Mouse (Mus musculus): ENCODE measurements around the gene Gigyf2. TPM values are rescaled to one million over a fixed set of nuclear protein-coding genes. Genes with fewer than 3 reads are reported as not detected.

The Gigyf2 gene
- polyA plus RNA-seq, 1 experiment, result 22.8 TPM

DNA sequence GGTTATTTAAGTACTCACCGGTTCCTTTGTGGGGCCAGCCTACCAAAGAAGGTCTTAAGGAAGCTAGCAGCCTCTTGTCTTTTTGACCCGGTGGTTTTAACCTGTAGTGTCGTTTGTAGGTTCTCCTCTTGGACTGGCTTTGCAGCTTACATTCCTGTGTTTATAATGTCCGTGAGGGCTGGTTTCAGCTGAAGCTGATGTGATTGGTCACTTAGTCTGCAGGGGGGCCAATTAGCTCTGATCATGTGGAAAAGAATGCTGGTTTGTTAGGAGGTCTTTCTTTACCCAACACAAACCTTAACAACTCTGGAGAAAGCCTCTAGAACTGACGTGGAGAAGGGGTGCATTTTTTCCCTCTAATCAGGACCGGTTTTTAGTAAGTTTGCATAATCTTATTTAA, 67.8 kb downstream of the Gigyf2 start, which contains the start of gene Kcnj13:
TSS of gene Kcnj13 (minus strand) at position 136 of the 400 bp plus-strand sequence.
- TF ChIP-seq POLR2A (IDR thresholded peaks at IDR 0.05; ENCODE audit: low read depth, low read length) (no peak), CTCF (IDR thresholded peaks at IDR 0.05; ENCODE audit: extremely low read depth, insufficient read depth, insufficient read length, insufficient replicate concordance) (no peak)
- Histone ChIP-seq H3K4me1 (ENCODE audit: control insufficient read depth, insufficient read depth, insufficient read length) (no peaks in the 10 kb centered on the region), H3K4me3 (ENCODE audit: extremely low read depth, insufficient read depth, insufficient read length) (no peak within 1 kb of the TSS), H3K27me3 (ENCODE audit: control insufficient read depth, insufficient read depth, low read length) (no peaks in the 10 kb centered on the region), H3K27ac (ENCODE audit: insufficient read depth, low read length) (no peak within 1 kb of the TSS), H3K36me3 (ENCODE audit: control insufficient read depth, insufficient read depth, low read length) (peaks cover 1% of the 10 kb centered on the region; the same call in 1 of the 2 replicates)
- DNase-seq (ENCODE audit: low read depth in 1 of 2, low spot score in 2 of 2), result no peak
- WGBS, result 89% methylated on average over 6 of the region's 6 CpGs

DNA sequence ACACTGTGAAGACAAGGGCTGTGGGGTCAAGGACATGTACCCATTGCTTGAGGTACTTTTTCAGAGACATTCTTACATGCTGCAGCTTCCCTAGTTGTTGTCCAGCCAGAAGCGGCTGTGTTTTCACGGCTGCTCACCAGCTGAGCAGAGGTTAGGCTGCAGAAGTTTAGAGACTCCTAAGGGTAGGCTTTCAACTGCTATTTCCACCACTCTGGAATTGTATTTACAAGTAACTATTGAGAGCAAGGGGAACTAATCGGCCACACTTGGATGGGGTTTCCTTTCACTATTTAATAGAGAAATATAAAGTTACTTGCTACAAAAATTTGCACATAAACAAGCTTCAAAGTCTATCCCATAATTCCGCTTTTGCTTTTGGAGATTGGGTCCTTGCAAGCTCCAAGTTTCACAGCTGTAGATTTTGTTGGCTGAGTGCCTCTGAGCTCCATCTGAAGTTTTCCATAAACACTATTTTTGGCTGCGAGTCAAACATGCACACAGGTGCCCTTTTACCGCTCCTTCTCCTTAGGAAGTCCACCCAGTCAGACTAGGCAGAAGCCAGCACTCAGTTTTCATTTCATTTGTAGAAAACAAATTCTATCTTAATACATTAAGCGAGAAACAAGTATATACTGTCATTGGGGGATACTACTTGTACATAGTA, 70.3 kb downstream of the Gigyf2 start:
- Histone ChIP-seq H3K27me3 (ENCODE audit: control insufficient read depth, insufficient read depth, low read length) (no peaks in the 10 kb centered on the region), H3K4me3 (ENCODE audit: extremely low read depth, insufficient read depth, insufficient read length) (no peak overlapping the region), H3K27ac (ENCODE audit: insufficient read depth, low read length) (no peak overlapping the region), H3K36me3 (ENCODE audit: control insufficient read depth, insufficient read depth, low read length) (peaks cover 1% of the 10 kb centered on the region; the same call in 1 of the 2 replicates), H3K4me1 (ENCODE audit: control insufficient read depth, insufficient read depth, insufficient read length) (no peaks in the 10 kb centered on the region)
- no peak for TF ChIP-seq POLR2A (IDR thresholded peaks at IDR 0.05; ENCODE audit: low read depth, low read length)
- TF ChIP-seq CTCF (IDR thresholded peaks at IDR 0.05; ENCODE audit: extremely low read depth, insufficient read depth, insufficient read length, insufficient replicate concordance), result no peak
- DNase-seq (ENCODE audit: low read depth in 1 of 2, low spot score in 2 of 2), result no peak
- 94% methylated on average over 7 of the region's 7 CpGs for WGBS

DNA sequence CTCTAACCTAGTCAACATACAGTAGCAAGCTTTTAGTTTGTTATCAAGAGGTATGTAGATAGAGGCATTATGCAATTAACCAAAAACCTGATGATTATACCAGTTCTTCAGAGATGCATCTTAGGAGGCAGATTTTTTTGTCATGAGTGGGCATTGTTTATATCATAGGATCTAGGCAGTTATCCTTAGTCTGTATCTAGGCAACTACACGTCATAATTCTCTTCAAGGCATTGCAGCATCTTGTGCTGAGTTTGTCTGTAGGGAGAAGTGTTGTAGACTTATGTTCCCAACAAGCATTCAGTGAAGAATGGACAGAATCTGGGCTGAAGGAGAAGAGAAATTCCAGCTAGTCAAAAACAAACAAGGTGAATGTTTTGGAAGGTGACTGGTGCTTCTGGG, 77.9 kb downstream of the Gigyf2 start:
- no peak overlapping the region for H3K4me3 ChIP-seq (ENCODE audit: extremely low read depth, insufficient read depth, insufficient read length)
- TF ChIP-seq CTCF (IDR thresholded peaks at IDR 0.05; ENCODE audit: extremely low read depth, insufficient read depth, insufficient read length, insufficient replicate concordance) (no peak), POLR2A (IDR thresholded peaks at IDR 0.05; ENCODE audit: low read depth, low read length) (no peak)
- H3K27ac ChIP-seq (ENCODE audit: insufficient read depth, low read length), result no peak overlapping the region
- H3K27me3 ChIP-seq (ENCODE audit: control insufficient read depth, insufficient read depth, low read length), result no peaks in the 10 kb centered on the region
- peaks cover 31% of the 10 kb centered on the region for H3K36me3 ChIP-seq (ENCODE audit: control insufficient read depth, insufficient read depth, low read length)
- H3K4me1 ChIP-seq (ENCODE audit: control insufficient read depth, insufficient read depth, insufficient read length), result no peaks in the 10 kb centered on the region
- WGBS, result 95% methylated on average over 1 of the region's 1 CpGs
- DNase-seq (ENCODE audit: low read depth in 1 of 2, low spot score in 2 of 2), result no peak

DNA sequence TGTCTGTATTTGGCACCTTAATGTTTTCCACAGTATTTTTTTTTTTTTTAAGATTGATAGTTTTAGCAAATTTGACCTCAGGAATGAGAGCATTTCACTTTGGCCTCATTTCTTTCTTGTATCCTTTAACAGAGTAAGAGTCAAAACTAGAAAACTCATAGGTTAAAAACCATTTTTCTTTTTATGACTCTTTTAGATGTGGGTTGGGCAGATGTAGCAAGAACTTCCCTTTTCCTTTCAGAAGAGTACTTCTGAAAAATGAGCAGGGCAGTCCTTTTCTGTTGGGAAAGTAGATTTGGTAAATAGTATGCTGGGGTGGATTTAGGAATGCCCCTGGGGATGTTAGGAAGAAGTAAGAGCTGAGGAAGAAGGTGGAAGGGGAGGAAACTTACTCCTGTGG, 79.2 kb downstream of the Gigyf2 start:
- no peaks in the 10 kb centered on the region for H3K4me1 ChIP-seq (ENCODE audit: control insufficient read depth, insufficient read depth, insufficient read length)
- no peaks in the 10 kb centered on the region for H3K27me3 ChIP-seq (ENCODE audit: control insufficient read depth, insufficient read depth, low read length)
- H3K27ac ChIP-seq (ENCODE audit: insufficient read depth, low read length), result no peak overlapping the region
- TF ChIP-seq POLR2A (IDR thresholded peaks at IDR 0.05; ENCODE audit: low read depth, low read length), result no peak
- no peak for TF ChIP-seq CTCF (IDR thresholded peaks at IDR 0.05; ENCODE audit: extremely low read depth, insufficient read depth, insufficient read length, insufficient replicate concordance)
- DNase-seq (ENCODE audit: low read depth in 1 of 2, low spot score in 2 of 2), result no peak
- H3K36me3 ChIP-seq (ENCODE audit: control insufficient read depth, insufficient read depth, low read length), result peaks cover 34% of the 10 kb centered on the region
- H3K4me3 ChIP-seq (ENCODE audit: extremely low read depth, insufficient read depth, insufficient read length), result no peak overlapping the region

DNA sequence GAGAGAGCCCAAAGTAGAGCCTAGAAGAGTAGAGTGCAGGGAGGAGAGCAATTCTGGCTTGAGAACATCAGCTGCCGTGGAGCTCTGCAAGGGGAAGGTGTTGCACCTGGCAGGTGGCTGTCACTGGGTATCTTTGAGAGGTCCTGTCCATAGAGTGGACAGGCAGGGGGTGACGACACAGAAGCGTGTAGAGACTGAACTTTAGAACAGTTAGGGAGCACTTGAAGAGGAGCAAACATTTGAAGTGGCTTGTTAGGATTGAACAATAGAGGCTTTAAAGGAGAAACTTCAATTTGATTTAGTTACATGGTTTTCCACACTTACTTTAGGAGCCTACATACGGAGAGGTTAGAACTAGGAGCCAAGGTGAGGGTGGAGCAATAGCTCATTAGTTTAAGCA, 82.6 kb downstream of the Gigyf2 start:
- no peaks in the 10 kb centered on the region for H3K27me3 ChIP-seq (ENCODE audit: control insufficient read depth, insufficient read depth, low read length)
- no peak for TF ChIP-seq CTCF (IDR thresholded peaks at IDR 0.05; ENCODE audit: extremely low read depth, insufficient read depth, insufficient read length, insufficient replicate concordance)
- H3K4me1 ChIP-seq (ENCODE audit: control insufficient read depth, insufficient read depth, insufficient read length), result no peaks in the 10 kb centered on the region
- peaks cover 37% of the 10 kb centered on the region for H3K36me3 ChIP-seq (ENCODE audit: control insufficient read depth, insufficient read depth, low read length)
- WGBS, result 92% methylated on average over 4 of the region's 4 CpGs
- no peak overlapping the region for H3K4me3 ChIP-seq (ENCODE audit: extremely low read depth, insufficient read depth, insufficient read length)
- H3K27ac ChIP-seq (ENCODE audit: insufficient read depth, low read length), result no peak overlapping the region
- DNase-seq (ENCODE audit: low read depth in 1 of 2, low spot score in 2 of 2), result no peak

DNA sequence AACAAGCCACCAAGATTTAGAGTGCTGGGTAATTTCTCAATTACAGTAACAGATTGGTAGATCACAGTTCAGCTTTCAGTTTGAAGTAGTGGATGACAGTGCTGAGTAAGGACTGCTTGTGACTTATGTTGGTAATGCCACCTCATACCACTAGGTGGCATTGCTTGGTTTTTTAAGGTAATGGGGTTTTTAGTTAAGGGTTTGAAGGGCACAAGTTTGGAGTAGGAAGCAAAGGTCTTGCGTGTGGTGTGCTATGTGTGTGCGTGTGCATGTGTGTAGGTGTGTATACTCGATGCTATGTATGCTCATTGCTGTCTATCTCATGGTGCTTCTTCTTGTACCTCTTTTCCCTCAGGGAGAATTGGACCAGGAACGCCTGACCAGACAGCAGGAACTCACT, 91.9 kb downstream of the Gigyf2 start:
- Histone ChIP-seq H3K4me3 (ENCODE audit: extremely low read depth, insufficient read depth, insufficient read length) (no peak overlapping the region), H3K4me1 (ENCODE audit: control insufficient read depth, insufficient read depth, insufficient read length) (no peaks in the 10 kb centered on the region), H3K27me3 (ENCODE audit: control insufficient read depth, insufficient read depth, low read length) (no peaks in the 10 kb centered on the region), H3K36me3 (ENCODE audit: control insufficient read depth, insufficient read depth, low read length) (peaks cover 20% of the 10 kb centered on the region), H3K27ac (ENCODE audit: insufficient read depth, low read length) (no peak overlapping the region)
- peak in 1 of 2 experiments; percentile 59 for DNase-seq (ENCODE audit: low read depth in 1 of 2, low spot score in 2 of 2)
- TF ChIP-seq CTCF (IDR thresholded peaks at IDR 0.05; ENCODE audit: extremely low read depth, insufficient read depth, insufficient read length, insufficient replicate concordance) (no peak), POLR2A (IDR thresholded peaks at IDR 0.05; ENCODE audit: low read depth, low read length) (no peak)
- WGBS, result 73% methylated on average over 4 of the region's 4 CpGs

DNA sequence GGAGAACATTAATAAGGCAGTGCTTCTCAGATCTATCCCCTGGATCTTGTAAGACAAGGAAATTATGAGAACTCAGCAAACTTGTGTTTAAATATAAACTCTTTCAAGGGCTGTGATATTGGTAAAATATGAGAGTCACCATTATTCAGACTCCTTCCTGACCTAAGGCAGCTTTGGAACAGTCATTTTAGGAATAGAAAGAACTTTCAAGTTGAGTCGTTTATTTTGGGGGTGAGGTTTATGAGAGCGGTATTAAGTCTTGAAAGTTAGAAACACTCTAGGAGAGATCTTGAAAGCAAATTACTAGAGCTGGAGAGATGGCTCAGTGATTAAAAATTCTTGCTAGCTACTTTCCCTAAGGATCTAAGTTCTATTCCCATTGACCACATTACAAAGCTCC, 108.3 kb downstream of the Gigyf2 start:
- Histone ChIP-seq H3K4me3 (ENCODE audit: extremely low read depth, insufficient read depth, insufficient read length) (no peak overlapping the region), H3K4me1 (ENCODE audit: control insufficient read depth, insufficient read depth, insufficient read length) (no peaks in the 10 kb centered on the region), H3K27ac (ENCODE audit: insufficient read depth, low read length) (no peak overlapping the region), H3K36me3 (ENCODE audit: control insufficient read depth, insufficient read depth, low read length) (peaks cover 44% of the 10 kb centered on the region), H3K27me3 (ENCODE audit: control insufficient read depth, insufficient read depth, low read length) (no peaks in the 10 kb centered on the region)
- TF ChIP-seq CTCF (IDR thresholded peaks at IDR 0.05; ENCODE audit: extremely low read depth, insufficient read depth, insufficient read length, insufficient replicate concordance) (no peak), POLR2A (IDR thresholded peaks at IDR 0.05; ENCODE audit: low read depth, low read length) (no peak)
- no peak for DNase-seq (ENCODE audit: low read depth in 1 of 2, low spot score in 2 of 2)
- 90% methylated on average over 2 of the region's 2 CpGs for WGBS
